Mouse (Mus musculus) embryo, embryonic 11 days (tissue): ENCODE measurements around the gene Lrrtm3.

Experiments
- DNase-seq: peaks from one replicate; pipeline ENCODE4 v3.0.0-alpha.2; 2015

Gene Lrrtm3

GRCm38 (mm10) chr10:64041218-64041617 is 48.9 kb downstream of the Lrrtm3 start:
- no peak for DNase-seq

GRCm38 (mm10) chr10:64039760-64040535 is 50.1 kb downstream of the Lrrtm3 start:
- peak; percentile 7 for DNase-seq

- DNase-seq = no peak
Observed at GRCm38 (mm10) chr10:64030901-64031300, 59.2 kb downstream of the Lrrtm3 start.

GRCm38 (mm10) chr10:64023340-64023739 is 66.7 kb downstream of the Lrrtm3 start:
- DNase-seq = no peak

GRCm38 (mm10) chr10:64020347-64020746 is 69.7 kb downstream of the Lrrtm3 start:
- DNase-seq = no peak

- DNase-seq = no peak
Observed at GRCm38 (mm10) chr10:64001996-64002395, 88.1 kb downstream of the Lrrtm3 start.

GRCm38 (mm10) chr10:64001531-64001930 is 88.5 kb downstream of the Lrrtm3 start:
- DNase-seq = peak; percentile 46

GRCm38 (mm10) chr10:63994251-63994650 is 95.8 kb downstream of the Lrrtm3 start:
- no peak for DNase-seq

GRCm38 (mm10) chr10:63985576-63985975 is 104.5 kb downstream of the Lrrtm3 start:
- DNase-seq = no peak

GRCm38 (mm10) chr10:63979410-63979809 is 110.7 kb downstream of the Lrrtm3 start:
- no peak for DNase-seq

GRCm38 (mm10) chr10:63978969-63979368 is 111.1 kb downstream of the Lrrtm3 start:
- DNase-seq = no peak

- peak; percentile 25 for DNase-seq
Observed at GRCm38 (mm10) chr10:63978535-63978934, 111.5 kb downstream of the Lrrtm3 start.

GRCm38 (mm10) chr10:63978101-63978500 is 112.0 kb downstream of the Lrrtm3 start:
- DNase-seq = peak; percentile 8

- DNase-seq = no peak
Observed at GRCm38 (mm10) chr10:63972300-63972699, 117.8 kb downstream of the Lrrtm3 start.

- peak; percentile 39 for DNase-seq
Observed at GRCm38 (mm10) chr10:63954308-63954930, 135.7 kb downstream of the Lrrtm3 start.

- DNase-seq = no peak
Observed at GRCm38 (mm10) chr10:63951481-63951880, 138.6 kb downstream of the Lrrtm3 start.

GRCm38 (mm10) chr10:63950867-63951266 is 139.2 kb downstream of the Lrrtm3 start:
- no peak for DNase-seq

GRCm38 (mm10) chr10:63947266-63947665 is 142.8 kb downstream of the Lrrtm3 start:
- no peak for DNase-seq

- no peak for DNase-seq
Observed at GRCm38 (mm10) chr10:63945534-63945933, 144.5 kb downstream of the Lrrtm3 start.

GRCm38 (mm10) chr10:63933946-63934345 is 156.1 kb downstream of the Lrrtm3 start:
- no peak for DNase-seq

- DNase-seq = no peak
Observed at GRCm38 (mm10) chr10:63927334-63927733, 162.7 kb downstream of the Lrrtm3 start, which contains the start of gene Gm10118. Gene Gm10118 (minus strand): TSS chr10:63927434.

GRCm38 (mm10) chr10:63908878-63909277 is 181.2 kb downstream of the Lrrtm3 start:
- no peak for DNase-seq

- DNase-seq = no peak
Observed at GRCm38 (mm10) chr10:63899891-63900290, 190.2 kb downstream of the Lrrtm3 start.

GRCm38 (mm10) chr10:63894612-63895011 is 195.5 kb downstream of the Lrrtm3 start:
- no peak for DNase-seq
